ENCODE assay signal across 15 mouse cellular contexts in the genomic region with DNA sequence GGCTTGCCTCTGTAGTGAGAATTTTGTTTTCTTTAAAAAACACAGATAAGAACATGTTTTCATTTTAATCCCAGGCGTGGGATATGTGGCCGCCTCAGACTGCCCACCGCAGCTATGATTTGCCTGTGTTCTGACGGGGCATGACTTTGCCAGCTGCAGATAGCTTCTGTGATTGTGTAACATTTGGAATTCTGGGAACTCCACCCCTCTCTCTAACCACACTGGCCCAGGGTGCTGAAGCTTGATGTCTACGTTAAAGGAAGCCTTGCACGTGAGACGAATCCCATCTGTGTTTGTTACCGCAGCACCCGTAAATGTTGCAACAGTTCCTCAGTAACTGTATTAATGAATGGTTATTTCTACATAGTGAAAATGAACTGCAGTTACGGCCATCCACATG. TPM values are rescaled to one million over a fixed set of nuclear protein-coding genes. Genes with fewer than 3 reads are reported as not detected.
A peak's percentile ranks its signal among the peaks of the same experiment; 100 is the strongest.
DNase-seq lines count a peak whose midpoint lies in the region; ATAC-seq lines count a peak whose summit lies in the region.
"Had no signal": no experiment of that assay in that cellular context is flagged by ENCODE, and none has a peak within 500 bp of the region (broad histone marks: within the 10 kb centered on the region; RNA-seq: fewer than 3 reads in every experiment).

No protein-coding gene starts in this region.

- DNase-seq in adrenal gland, adult 2 months, result peak; percentile 55
- no peak for DNase-seq in adrenal gland, postnatal 14 days
- DNase-seq in lung, adult 18-20 months, result peak; percentile 52 to 71
- DNase-seq in lung, postnatal 4 days, result no peak
- peak; percentile 97 for DNase-seq in fibroblast of lung, adult 2 months (ENCODE audit: low read depth)
- DNase-seq in monocyte, adult 2 months (ENCODE audit: low read depth in 1 of 2, low spot score in 2 of 2), result peak; percentile 25 to 40
- DNase-seq in cerebellum, postnatal 4 days (ENCODE audit: low spot score in 2 of 2), result no peak
- DNase-seq: cerebellum, postnatal 25 days; forebrain, postnatal 0 days; gastrocnemius, postnatal 25 days; heart, postnatal 4 days; layer of hippocampus, adult 9-11 months; right cerebral cortex, postnatal 25 days; thymus, postnatal 14 days had no signal

- ATAC-seq in erythroblast, adult 5-6 weeks (replicated peaks; ENCODE audit: low FRiP score, poor library complexity, severe bottlenecking), result no peak
- ATAC-seq: forebrain, postnatal 0 days had no signal

RNA-seq across cellular contexts. Expression of a gene that starts 26.7 kb away (rescaled TPM):
- total RNA-seq in adrenal gland, adult 2 months (2021), result 10 to 100 TPM; 69.0 to 90.8 TPM
- 17.5 and 19.2 TPM in 2 replicates for polyA plus RNA-seq in adrenal gland, adult 2 months (2012; rRNA removed)
- 75.1 and 78.2 TPM in 2 replicates for total RNA-seq in adrenal gland, postnatal 14 days (2021)
- total RNA-seq in erythroblast, adult 5-6 weeks (2015; ENCODE audit: low replicate concordance), result 30.4 and 41.4 TPM in 2 replicates
- total RNA-seq in erythroblast, adult 5-6 weeks (2017; ENCODE audit: low replicate concordance), result 47.7 and 48.0 TPM in 2 replicates

Comparison
In these comparisons a context has a peak if more than half of its experiments do, and no peak if none do; other contexts are left out.
1. DNase-seq: peak in adrenal gland, adult 2 months (single experiment), lung, adult 18-20 months (2 of 2), fibroblast of lung, adult 2 months (single experiment) and monocyte, adult 2 months (2 of 2); none in adrenal gland, postnatal 14 days (single experiment), lung, postnatal 4 days (0 of 2) and cerebellum, postnatal 4 days (0 of 2).